In genomic region chr3:102848661-102849060, GRCm38 (mm10) we compare ENCODE assay signal across 23 mouse cellular contexts.
"Had no signal": no experiment of that assay in that cellular context is flagged by ENCODE, and none has a peak within 500 bp of the region (broad histone marks: within the 10 kb centered on the region; RNA-seq: fewer than 3 reads in every experiment).

No protein-coding gene starts in this region.

- H3K4me3 ChIP-seq: layer of hippocampus, adult 2 months; limb, embryonic 10.5 days; limb, embryonic 13.5 days; liver, embryonic 13.5 days; megakaryocyte, embryonic 14.5 days; midbrain, embryonic 10.5 days; neural tube, embryonic 12.5 days; neural tube, embryonic 15.5 days had no signal

- DNase-seq: kidney, adult 9 months; kidney, postnatal 14 days; layer of hippocampus, adult 9-11 months; liver; liver, embryonic 13.5 days; lung, adult 2 months; lung, postnatal 10 days; lung, postnatal 36 days; midbrain, embryonic 14.5 days; right cerebral cortex, adult 18-20 months; right cerebral cortex, postnatal 14 days; right cerebral cortex, postnatal 4 days; thymus, adult 2 months; thymus, postnatal 14 days; thymus, postnatal 4 days had no signal

- H3K27ac ChIP-seq: layer of hippocampus, adult 2 months; limb, embryonic 10.5 days; limb, embryonic 13.5 days; liver, embryonic 13.5 days; midbrain, embryonic 10.5 days; neural tube, embryonic 12.5 days; neural tube, embryonic 15.5 days; stomach, postnatal 0 days had no signal

- H3K4me2 ChIP-seq: limb, embryonic 13.5 days; liver, embryonic 13.5 days; neural tube, embryonic 12.5 days; neural tube, embryonic 15.5 days had no signal

- H3K27me3 ChIP-seq: limb, embryonic 13.5 days; liver, embryonic 13.5 days; megakaryocyte, embryonic 14.5 days; neural tube, embryonic 12.5 days; neural tube, embryonic 15.5 days had no signal

- H3K9ac ChIP-seq: limb, embryonic 13.5 days; liver, embryonic 13.5 days; neural tube, embryonic 12.5 days; neural tube, embryonic 15.5 days had no signal

- H3K36me3 ChIP-seq: limb, embryonic 10.5 days; limb, embryonic 13.5 days; liver, embryonic 13.5 days; midbrain, embryonic 10.5 days; neural tube, embryonic 12.5 days; neural tube, embryonic 15.5 days had no signal

- H3K9me3 ChIP-seq: limb, embryonic 10.5 days; limb, embryonic 13.5 days; liver, embryonic 13.5 days; megakaryocyte, embryonic 14.5 days; midbrain, embryonic 10.5 days; neural tube, embryonic 12.5 days; neural tube, embryonic 15.5 days had no signal

- H3K4me1 ChIP-seq: limb, embryonic 10.5 days; limb, embryonic 13.5 days; liver, embryonic 13.5 days; megakaryocyte, embryonic 14.5 days; midbrain, embryonic 10.5 days; neural tube, embryonic 12.5 days; neural tube, embryonic 15.5 days had no signal
